Mouse (Mus musculus) heart, adult 8-10 months (tissue): ENCODE results near the gene Ppfibp2. TPM values are rescaled to one million over a fixed set of nuclear protein-coding genes. Genes with fewer than 3 reads are reported as not detected.
A peak's percentile ranks its signal among the peaks of the same experiment; 100 is the strongest.

Experiments used
- DNase-seq: peaks from one replicate; pipeline ENCODE4 v3.0.0; 2022; ENCODE audit warnings: low spot score
- total RNA-seq, 4 experiments: library from RNA; stranded (reverse); gene quantifications; 2 replicates each; pipeline ENCODE4 v1.2.4; 2022

Gene Ppfibp2
- total RNA-seq, 4 experiments from 2014 or later: 16.9 to 26.4 (median 20.6) TPM

- DNase-seq: no peak
Measured at GRCm38 (mm10) chr7:107618028-107618992, 23.3 kb downstream of the Ppfibp2 start.

GRCm38 (mm10) chr7:107619225-107619624, 24.2 kb downstream of the Ppfibp2 start:
- no peak for DNase-seq

GRCm38 (mm10) chr7:107620137-107620536, 25.1 kb downstream of the Ppfibp2 start:
- DNase-seq: no peak

GRCm38 (mm10) chr7:107624432-107624831, 29.4 kb downstream of the Ppfibp2 start:
- DNase-seq: no peak

GRCm38 (mm10) chr7:107625061-107625460, 30.1 kb downstream of the Ppfibp2 start, which contains the start of gene 5330417H12Rik:
Gene 5330417H12Rik (minus strand): TSS chr7:107625161.
- no peak for DNase-seq

- no peak for DNase-seq
Measured at GRCm38 (mm10) chr7:107625781-107626180, 30.8 kb downstream of the Ppfibp2 start.

- DNase-seq: no peak
Measured at GRCm38 (mm10) chr7:107628383-107628782, 33.4 kb downstream of the Ppfibp2 start.

- DNase-seq: no peak
Measured at GRCm38 (mm10) chr7:107633201-107633600, 38.2 kb downstream of the Ppfibp2 start.

GRCm38 (mm10) chr7:107637398-107637797, 42.4 kb downstream of the Ppfibp2 start:
- no peak for DNase-seq

- DNase-seq: no peak
Measured at GRCm38 (mm10) chr7:107638026-107638425, 43.0 kb downstream of the Ppfibp2 start.

GRCm38 (mm10) chr7:107642586-107643275, 47.7 kb downstream of the Ppfibp2 start:
- no peak for DNase-seq

- no peak for DNase-seq
Measured at GRCm38 (mm10) chr7:107644987-107645386, 50.0 kb downstream of the Ppfibp2 start.

GRCm38 (mm10) chr7:107648937-107649688, 54.1 kb downstream of the Ppfibp2 start:
- DNase-seq: no peak

- DNase-seq: no peak
Measured at GRCm38 (mm10) chr7:107649990-107650389, 55.0 kb downstream of the Ppfibp2 start.

- no peak for DNase-seq
Measured at GRCm38 (mm10) chr7:107651821-107652220, 56.8 kb downstream of the Ppfibp2 start.

- DNase-seq: no peak
Measured at GRCm38 (mm10) chr7:107656451-107656850, 61.4 kb downstream of the Ppfibp2 start.

- DNase-seq: no peak
Measured at GRCm38 (mm10) chr7:107659186-107659918, 64.3 kb downstream of the Ppfibp2 start.

GRCm38 (mm10) chr7:107661189-107661842, 66.3 kb downstream of the Ppfibp2 start:
- DNase-seq: peak; percentile 66

GRCm38 (mm10) chr7:107661843-107662281, 66.9 kb downstream of the Ppfibp2 start:
- DNase-seq: no peak

GRCm38 (mm10) chr7:107663621-107664020, 68.6 kb downstream of the Ppfibp2 start:
- DNase-seq: no peak
